Mouse (Mus musculus): ENCODE measurements around the gene Alox15.

DNA sequence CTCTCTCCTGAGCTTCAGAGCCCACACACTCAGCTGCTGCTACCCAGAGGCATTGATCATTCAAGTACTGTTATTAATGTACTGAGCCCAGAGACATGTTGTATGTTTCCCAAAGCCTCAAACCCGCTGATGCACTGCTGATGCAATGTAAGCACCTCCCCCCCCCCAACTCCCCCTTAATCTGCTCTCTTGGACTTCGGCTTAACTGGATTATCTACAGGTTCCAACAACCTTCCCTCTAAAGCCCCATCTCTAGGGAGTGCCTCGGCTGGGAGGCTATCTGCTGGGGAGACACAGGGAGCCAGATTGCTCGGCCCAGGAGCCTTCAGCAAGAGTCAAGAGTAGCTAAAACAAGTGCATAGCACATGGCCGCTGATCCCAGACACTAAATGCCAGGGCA lies 35.6 kb upstream of the Alox15 start:
- TF ChIP-seq CTCF (IDR thresholded peaks at IDR 0.05; ENCODE audit: control insufficient read depth, insufficient read depth, insufficient replicate concordance, low read depth, low read length): no peak
- TF ChIP-seq POLR2A (IDR thresholded peaks at IDR 0.05; ENCODE audit: control insufficient read depth, low read depth, low read length): no peak

All from testis, adult 2 months (tissue).